Mouse (Mus musculus) thymus, postnatal 4 days (tissue): ENCODE data around the gene Mid1.
"Not testable (repeated sequence)": the region's sequence is repeated elsewhere in the genome, so short reads cannot be mapped to it uniquely, and the experiment has no call there.

Experiments used
- DNase-seq: peaks from one replicate; pipeline ENCODE4 v3.0.0; 2021

Gene Mid1

GRCm38 (mm10) chrX:169892100-169892499 lies 207.1 kb downstream of the Mid1 start:
- DNase-seq = no peak

- DNase-seq = no peak
Observed at GRCm38 (mm10) chrX:169892631-169893030, 207.6 kb downstream of the Mid1 start.

- no peak for DNase-seq
Observed at GRCm38 (mm10) chrX:169899227-169899950, 214.4 kb downstream of the Mid1 start.

DNA sequence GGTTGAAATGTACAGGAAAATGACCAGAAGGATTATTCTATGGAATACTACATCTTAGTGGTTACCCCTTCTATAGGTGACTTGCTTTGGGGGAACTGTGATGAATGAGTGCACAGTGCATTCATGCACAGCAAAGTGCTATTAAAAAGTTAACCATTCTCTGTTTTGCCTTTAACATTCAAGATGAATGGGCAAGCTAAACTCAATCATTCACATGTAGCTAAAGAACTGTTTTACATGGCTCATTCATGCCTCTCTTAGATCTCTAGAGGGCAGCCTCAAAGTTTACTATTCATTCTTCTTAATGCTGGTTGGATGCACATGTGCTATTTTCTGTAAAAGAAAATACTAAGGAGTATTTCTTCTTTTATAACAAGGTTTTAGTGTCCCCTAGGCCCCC lies 217.9 kb downstream of the Mid1 start:
- DNase-seq = no peak

GRCm38 (mm10) chrX:169903656-169904055 lies 218.7 kb downstream of the Mid1 start:
- no peak for DNase-seq

DNA sequence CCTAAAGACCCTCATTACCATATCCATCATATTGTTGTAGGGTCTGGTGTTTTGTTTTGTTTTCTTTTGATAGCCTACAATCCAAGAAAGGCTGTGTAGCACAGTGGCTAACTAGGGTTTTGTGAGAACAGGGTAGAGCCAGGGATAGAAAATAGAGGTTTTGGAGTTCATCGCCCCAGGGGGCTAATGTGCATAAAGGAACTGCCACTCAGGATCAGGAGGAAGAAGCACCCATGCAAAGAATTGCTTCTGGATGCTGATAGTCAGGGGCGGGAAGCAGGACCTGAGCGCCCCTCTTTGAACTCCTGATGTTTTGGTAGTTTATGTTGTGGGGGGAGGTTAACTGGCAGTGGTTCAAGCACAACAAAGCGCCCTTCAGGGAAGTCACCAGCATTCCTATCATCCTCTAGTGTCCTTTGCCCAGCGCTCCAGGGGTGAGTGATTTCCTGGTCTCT lies 221.1 kb downstream of the Mid1 start:
- DNase-seq = no peak

DNA sequence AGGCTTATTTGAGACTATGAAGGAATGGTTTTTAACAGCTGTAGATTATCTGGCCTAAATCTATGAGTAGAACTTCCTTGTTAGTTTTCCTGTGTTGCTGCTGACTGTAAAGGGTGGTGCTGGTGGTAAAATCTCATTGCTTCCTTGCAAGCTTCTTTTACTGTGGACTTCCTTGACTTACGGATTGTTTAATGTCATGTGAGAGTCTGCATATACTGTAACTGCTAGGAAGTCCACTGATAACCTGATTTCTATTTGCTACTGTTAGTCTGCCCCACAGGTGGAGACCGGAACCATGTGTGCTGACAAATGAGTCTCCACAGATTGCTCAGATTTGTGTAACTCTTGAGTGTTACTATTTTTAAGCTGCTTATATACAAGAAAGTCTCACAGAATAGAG lies 224.9 kb downstream of the Mid1 start:
- no peak for DNase-seq

GRCm38 (mm10) chrX:169915738-169916137 lies 230.7 kb downstream of the Mid1 start:
- DNase-seq = peak; percentile 25

DNA sequence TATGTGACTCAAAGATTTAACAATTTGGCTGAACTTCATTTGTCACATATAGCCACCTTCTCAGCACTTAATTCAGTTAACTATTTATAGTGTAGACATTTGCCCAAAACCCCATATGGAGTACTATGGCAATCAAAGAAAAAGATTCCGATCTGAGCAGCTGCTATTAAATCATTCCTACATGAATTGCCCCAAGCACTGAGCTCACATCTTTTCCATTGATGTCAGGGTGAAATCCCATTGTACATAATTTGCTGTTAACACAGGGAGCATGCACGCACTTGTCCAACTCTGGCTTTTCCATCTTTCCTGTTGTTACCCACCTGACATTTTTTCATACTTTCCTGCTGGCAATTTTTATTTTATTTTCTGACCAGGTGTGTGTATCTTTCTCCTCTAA lies 237.5 kb downstream of the Mid1 start:
- no peak for DNase-seq

DNA sequence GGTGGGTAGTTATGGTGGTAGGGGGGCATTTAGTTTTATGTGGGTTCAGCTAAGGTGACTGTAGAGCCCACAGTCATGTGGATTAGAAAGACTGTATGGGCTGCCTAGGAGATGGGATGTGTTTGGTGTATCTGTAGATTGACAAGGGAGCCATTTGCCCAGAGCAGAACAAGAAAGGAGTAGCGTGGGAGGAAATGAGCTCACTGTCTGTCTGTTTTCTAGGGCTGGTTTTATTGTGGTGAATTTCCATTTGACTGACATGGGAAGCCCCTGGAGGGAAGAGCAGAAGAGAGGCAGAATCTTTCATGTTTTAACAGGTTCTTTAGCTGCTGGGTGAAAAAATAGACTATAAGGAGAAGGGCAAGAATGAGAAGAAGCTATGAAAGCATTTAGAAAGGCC lies 238.4 kb downstream of the Mid1 start:
- DNase-seq = no peak

- DNase-seq = no peak
Observed at GRCm38 (mm10) chrX:169925600-169925999, 240.6 kb downstream of the Mid1 start.

DNA sequence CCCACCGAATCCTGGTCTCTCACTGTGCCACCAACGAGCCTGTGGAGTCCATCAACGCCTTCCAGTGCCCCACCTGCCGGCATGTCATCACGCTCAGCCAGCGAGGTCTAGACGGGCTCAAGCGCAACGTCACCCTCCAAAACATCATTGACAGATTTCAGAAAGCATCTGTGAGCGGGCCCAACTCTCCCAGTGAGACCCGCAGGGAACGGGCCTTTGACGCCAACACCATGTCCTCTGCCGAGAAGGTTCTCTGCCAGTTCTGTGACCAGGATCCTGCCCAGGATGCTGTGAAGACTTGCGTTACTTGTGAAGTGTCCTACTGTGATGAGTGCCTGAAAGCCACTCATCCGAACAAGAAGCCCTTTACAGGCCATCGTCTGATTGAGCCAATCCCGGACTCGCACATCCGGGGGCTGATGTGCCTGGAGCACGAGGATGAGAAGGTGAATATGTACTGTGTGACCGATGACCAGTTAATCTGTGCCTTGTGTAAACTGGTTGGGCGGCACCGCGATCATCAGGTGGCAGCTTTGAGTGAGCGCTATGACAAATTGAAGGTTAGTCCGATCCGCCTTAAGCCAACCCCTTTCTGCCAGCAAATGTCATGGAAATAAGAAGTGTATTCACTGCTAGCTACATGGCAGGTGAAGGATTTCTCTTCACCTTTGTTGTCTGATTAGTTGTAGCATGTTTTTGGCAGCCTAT lies 242.3 kb downstream of the Mid1 start:
- peak; percentile 12 for DNase-seq

GRCm38 (mm10) chrX:169930868-169931267 lies 245.9 kb downstream of the Mid1 start:
- no peak for DNase-seq

DNA sequence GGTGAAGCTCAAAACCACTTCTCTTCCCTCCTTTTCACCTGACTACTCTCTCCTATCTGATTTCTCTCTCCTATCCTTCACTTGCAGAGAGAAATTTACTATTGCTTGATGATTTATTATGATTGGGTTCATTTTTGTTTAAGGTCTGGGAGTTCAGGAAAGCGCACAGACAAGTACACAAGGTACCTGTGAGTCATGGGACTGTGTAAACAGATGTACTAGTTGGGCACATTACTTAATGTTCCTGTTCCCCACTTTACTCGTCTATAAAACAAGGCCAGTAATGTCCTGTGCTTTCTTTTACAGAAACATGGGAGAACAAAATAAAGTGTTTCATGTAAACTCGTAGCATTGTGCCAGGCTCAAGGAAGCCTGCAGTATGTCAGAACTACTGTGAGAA lies 248.2 kb downstream of the Mid1 start:
- no peak for DNase-seq

GRCm38 (mm10) chrX:169937119-169937719 lies 252.2 kb downstream of the Mid1 start:
- DNase-seq = no peak

DNA sequence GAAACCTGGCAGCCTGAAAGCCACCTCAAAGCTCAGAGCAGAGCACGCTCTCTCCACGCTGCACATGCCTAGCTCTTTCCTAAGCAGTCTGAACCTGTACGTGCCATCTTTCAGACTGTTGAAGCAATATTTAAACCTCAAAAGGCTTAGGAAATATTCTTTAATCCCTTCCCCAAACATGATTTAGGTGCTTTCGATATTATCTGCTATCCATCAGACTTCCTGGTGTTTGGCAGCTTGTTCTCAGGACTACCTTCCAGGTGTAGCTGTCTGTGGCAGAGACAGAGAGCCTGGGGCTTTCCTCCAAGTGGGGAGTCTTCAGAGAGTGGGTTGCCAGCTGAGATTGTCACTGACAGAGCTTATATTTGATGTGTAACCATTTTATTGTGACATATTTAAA lies 255.5 kb downstream of the Mid1 start:
- no peak for DNase-seq

DNA sequence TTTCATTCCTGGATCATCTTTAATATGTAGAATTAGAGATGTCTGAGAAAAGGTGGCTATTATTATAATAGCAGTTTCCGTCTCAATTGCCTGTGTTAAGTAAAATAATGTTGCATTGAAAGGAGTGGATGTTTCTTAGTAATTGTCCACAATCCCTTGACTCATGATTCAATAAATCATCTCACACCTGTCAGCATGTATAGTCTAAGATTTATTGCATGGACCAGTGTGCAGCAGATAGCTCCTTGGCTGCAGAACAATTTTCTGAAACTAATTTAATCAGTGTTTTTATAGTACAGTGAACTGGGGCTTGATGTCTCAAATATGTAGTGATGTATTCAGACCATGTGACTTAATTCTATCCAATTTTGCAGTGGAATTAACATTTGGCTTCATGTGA lies 265.6 kb downstream of the Mid1 start:
- no peak for DNase-seq

GRCm38 (mm10) chrX:169969337-169969736 lies 284.3 kb downstream of the Mid1 start:
- no peak for DNase-seq

DNA sequence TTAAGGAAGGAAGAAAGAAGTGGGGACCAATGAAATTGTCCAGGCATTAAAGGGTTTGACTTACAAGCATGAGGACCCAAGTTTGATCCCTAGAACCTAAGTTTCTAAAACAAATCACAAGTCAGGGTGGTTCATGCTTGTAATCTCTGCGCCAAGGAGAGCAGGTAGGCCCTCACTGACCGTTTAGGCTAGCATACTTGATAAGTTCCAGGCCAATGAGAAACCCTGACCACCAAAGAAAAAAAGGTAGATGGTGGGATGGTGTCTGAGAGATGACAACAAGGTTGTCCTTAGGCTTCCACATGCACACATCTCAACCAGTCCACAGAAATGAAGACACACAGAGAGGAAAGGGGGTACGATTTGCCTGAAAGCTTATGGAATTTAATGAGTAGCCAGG lies 284.8 kb downstream of the Mid1 start:
- not testable (repeated sequence) for DNase-seq

DNA sequence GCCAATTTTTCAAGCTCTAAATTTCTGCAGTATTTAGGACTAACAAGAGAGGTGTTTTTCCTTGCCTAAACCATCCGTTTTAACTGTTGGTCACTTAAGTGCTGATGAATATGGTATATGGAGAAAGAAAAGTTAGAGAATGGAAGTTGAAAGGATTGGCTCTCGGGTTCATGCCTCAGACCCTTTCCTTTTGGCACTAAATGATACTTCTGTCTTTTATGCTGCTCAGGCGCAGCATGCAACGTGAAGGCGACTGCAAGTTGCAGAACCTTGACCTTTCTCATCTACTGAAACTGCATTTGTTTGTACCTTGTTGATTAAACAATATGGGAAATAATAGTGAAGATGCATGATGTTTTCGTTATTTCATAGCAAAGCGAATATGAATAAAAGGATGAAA lies 285.5 kb downstream of the Mid1 start:
- not testable (repeated sequence) for DNase-seq

- not testable (repeated sequence) for DNase-seq
Observed at GRCm38 (mm10) chrX:169971562-169971961, 286.6 kb downstream of the Mid1 start.

DNA sequence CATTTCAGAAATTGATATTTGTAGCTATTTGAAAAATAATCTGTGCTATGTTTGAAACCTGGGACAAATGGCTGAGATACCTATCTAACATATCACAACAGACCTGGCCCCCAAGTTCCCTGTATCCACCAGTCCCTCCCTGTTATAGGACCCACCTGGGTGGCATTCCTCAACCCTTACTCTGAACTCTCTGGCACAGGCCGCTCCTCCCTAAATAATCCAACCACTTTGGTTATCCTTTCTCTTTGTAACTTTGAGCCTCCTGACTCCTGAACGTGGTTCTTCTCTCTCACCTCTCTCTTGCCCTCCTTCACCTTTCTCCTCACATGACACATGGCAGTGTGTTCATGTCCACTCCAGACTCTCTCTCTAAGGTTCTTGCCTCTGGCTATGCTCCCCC lies 287.1 kb downstream of the Mid1 start:
- DNase-seq = not testable (repeated sequence)

DNA sequence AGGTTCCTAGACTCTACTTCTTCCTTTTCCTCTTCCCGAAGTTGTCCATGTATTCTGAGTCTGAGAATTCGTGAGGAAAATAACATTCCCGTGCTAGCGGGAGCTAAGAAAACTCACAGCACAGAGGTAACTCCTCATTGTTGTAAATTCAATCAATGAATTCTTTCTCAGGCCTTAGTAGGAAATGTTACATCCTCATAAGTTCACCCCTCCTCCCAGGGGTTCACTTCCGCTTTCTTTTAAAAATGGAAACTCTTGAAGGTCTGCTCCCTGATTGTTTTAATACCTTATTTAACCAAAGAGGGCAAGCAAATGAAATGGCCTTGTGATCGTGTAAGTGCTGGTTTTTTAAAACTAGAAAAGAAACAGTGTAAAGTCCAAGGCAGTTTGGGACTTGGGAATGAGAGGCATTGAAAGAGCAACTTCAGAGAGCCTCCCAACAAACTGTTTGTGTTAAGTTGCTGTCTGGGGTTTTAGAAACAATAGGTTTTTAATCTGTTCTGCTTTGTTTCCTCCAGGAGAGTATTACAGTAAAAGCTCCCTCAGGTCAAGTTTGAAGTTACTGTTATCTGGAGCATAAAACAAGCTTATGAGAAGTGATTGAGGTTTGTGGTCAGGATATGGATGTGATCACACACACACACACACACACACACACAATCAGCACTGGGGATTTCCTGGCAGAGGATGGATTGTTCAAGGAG lies 287.9 kb downstream of the Mid1 start:
- DNase-seq = not testable (repeated sequence)
